Mouse (Mus musculus) lung, adult 2 months (tissue): ENCODE measurements around the gene Nrxn3.

ENCODE experiments used
- CTCF ChIP-seq: fragments of 200-500 bp; IDR thresholded peaks from 2 replicates; pipeline ENCODE4 v1.5.1; 2011; ENCODE audit warnings: mild to moderate bottlenecking, low read length, control low read depth; ENCODE audit not compliant: insufficient read depth
- POLR2A ChIP-seq: fragments of 200-500 bp; IDR thresholded peaks from 2 replicates; pipeline ENCODE4 v1.6.1; 2011; ENCODE audit warnings: low read depth, mild to moderate bottlenecking, control low read depth, low read length, borderline replicate concordance; ENCODE audit errors: extremely low read depth

- TF ChIP-seq POLR2A (no peak), CTCF (no peak)
Measured at GRCm38 (mm10) chr12:88863069-88863468, 140.4 kb downstream of the Nrxn3 start.
